Mouse (Mus musculus) limb, embryonic 14.5 days (tissue): ENCODE data around the gene 4930572O03Rik. TPM values are rescaled to one million over a fixed set of nuclear protein-coding genes. Genes with fewer than 3 reads are reported as not detected.
"Not testable (repeated sequence)": the region's sequence is repeated elsewhere in the genome, so short reads cannot be mapped to it uniquely, and the experiment has no call there.

Experiments used
- ATAC-seq: fragments of 200-750 bp; cut with Nextera tagmentation; 2 replicates; pipeline ENCODE4 v1.8.0; 2017; ENCODE audit warnings: low read depth, moderate number of reproducible peaks, moderate TSS enrichment; ENCODE audit not compliant: low FRiP score
- DNase-seq: peaks from one replicate; pipeline ENCODE4 v3.0.0-alpha.2; 2015; ENCODE audit warnings: low spot score
- H3K27ac ChIP-seq: fragments of 300-500 bp; sonication (generic); replicated peaks from 2 replicates; pipeline ENCODE4 v1.5.1; 2014; ENCODE audit warnings: low read depth, mild to moderate bottlenecking, low read length, moderate library complexity, mixed read lengths
- H3K27me3 ChIP-seq: fragments of 300-500 bp; sonication (generic); 2 replicates; pipeline ENCODE4 v1.6.1; 2014; ENCODE audit warnings: low read length, mixed read lengths; ENCODE audit not compliant: control insufficient read depth, insufficient read depth
- H3K36me3 ChIP-seq: fragments of 300-500 bp; sonication (generic); 2 replicates; pipeline ENCODE4 v1.6.1; 2014; ENCODE audit warnings: mild to moderate bottlenecking, low read length, moderate library complexity, mixed read lengths; ENCODE audit not compliant: control insufficient read depth, insufficient read depth
- H3K4me1 ChIP-seq: fragments of 300-500 bp; sonication (generic); 2 replicates; pipeline ENCODE4 v1.6.1; 2014; ENCODE audit warnings: antibody characterized with exemption, low read length, mixed read lengths; ENCODE audit not compliant: control insufficient read depth, insufficient read depth
- H3K4me2 ChIP-seq: fragments of 300-500 bp; sonication (generic); replicated peaks from 2 replicates; pipeline ENCODE4 v1.6.1; 2014; ENCODE audit warnings: low read depth, mild to moderate bottlenecking, low read length, moderate library complexity; ENCODE audit not compliant: severe bottlenecking
- H3K4me3 ChIP-seq: fragments of 300-500 bp; sonication (generic); replicated peaks from 2 replicates; pipeline ENCODE4 v1.5.1; 2014; ENCODE audit warnings: low read length
- H3K9ac ChIP-seq: fragments of 300-500 bp; sonication (generic); 2 replicates; pipeline ENCODE4 v1.6.1; 2014; ENCODE audit warnings: mild to moderate bottlenecking, low read depth, low read length, moderate library complexity; ENCODE audit not compliant: severe bottlenecking
- H3K9me3 ChIP-seq: fragments of 300-500 bp; sonication (generic); 2 replicates; pipeline ENCODE4 v1.6.1; 2016; ENCODE audit warnings: low read length; ENCODE audit not compliant: control insufficient read depth
- WGBS: fragments of 180-500 bp; shearing (Covaris S2); extraction: QIAGEN DNeasy Blood & Tissue Kit; methylation state at CpG from one replicate; pipeline ENCODE4 v1.1.7; 2014; 5-methylcytosine and 5-hydroxymethylcytosine counted together
- polyA plus RNA-seq, 2 experiments: library from polyadenylated mRNA; depleted of rRNA in 1 of 2; stranded (reverse) in 1 of 2; unstranded in 1 of 2; fragments of >200 nt; fragmentation: Nextera tagmentation in 1 of 2; extraction: Ambion mirVana in 1 of 2; gene quantifications; 2 replicates each; pipeline versions ENCODE4 v1.2.1 to v1.2.3; 2012 to 2014

Gene 4930572O03Rik
- polyA plus RNA-seq, 2 experiments = not detected

- not testable (repeated sequence) for H3K27ac ChIP-seq, H3K9ac ChIP-seq, H3K4me1 ChIP-seq, H3K9me3 ChIP-seq, H3K4me2 ChIP-seq, H3K36me3 ChIP-seq, H3K4me3 ChIP-seq, DNase-seq, H3K27me3 ChIP-seq
- 69% methylated on average over 13 of the region's 13 CpGs for WGBS
- ATAC-seq = peak; percentile 72
These were observed 23.4 kb upstream of the 4930572O03Rik start for GRCm38 (mm10) chr5:15679980-15680949.

DNA sequence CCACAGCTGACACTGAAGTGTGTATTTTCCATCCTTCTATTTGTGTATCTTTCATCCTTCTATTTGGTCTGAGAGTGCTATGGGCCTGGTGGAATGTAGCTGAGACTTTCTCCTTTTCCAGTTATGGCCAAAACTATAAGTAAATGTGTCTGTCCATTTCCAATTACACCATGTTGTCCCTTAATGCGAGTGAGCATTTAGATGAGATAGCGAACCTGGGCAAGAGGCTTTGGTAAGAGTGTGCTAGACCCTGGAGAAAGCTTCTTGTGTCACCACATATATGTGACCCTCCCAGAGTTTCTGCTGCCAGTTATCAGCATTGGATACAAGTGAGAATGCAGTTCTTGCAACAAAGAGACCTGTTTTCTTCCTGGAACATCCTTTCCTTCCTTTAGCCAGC is 22.0 kb upstream of the 4930572O03Rik start:
- not testable (repeated sequence) for H3K27ac ChIP-seq, H3K9me3 ChIP-seq, H3K27me3 ChIP-seq, ATAC-seq, H3K9ac ChIP-seq, H3K4me3 ChIP-seq, H3K4me1 ChIP-seq, H3K36me3 ChIP-seq, H3K4me2 ChIP-seq
- DNase-seq = peak; percentile 36
- WGBS = 63% methylated on average over 2 of the region's 2 CpGs

DNA sequence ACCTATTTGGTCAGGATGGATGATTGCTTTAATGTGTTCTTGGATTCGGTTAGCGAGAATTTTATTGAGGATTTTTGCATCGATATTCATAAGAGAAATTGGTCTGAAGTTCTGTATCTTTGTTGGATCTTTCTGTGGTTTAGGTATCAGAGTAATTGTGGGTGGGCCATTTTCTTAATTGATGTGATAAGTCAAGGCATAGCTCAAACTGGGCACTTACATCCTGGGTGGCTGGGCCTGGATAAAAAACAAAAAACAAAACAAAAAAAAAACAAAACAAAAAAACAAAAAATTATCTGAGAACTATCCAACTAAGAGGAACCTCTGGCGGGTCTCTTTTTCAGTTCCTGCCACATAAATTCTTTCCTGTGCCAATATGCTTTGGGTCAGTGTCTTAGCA is 20.9 kb upstream of the 4930572O03Rik start:
- H3K9me3 ChIP-seq, H3K9ac ChIP-seq, DNase-seq, H3K27ac ChIP-seq, H3K4me1 ChIP-seq, H3K27me3 ChIP-seq, H3K36me3 ChIP-seq, H3K4me3 ChIP-seq, H3K4me2 ChIP-seq: not testable (repeated sequence)
- WGBS = 83% methylated on average over 2 of the region's 4 CpGs
- ATAC-seq = peak; percentile 80

GRCm38 (mm10) chr5:15674429-15675244 is 17.8 kb upstream of the 4930572O03Rik start:
- H3K9ac ChIP-seq, H3K36me3 ChIP-seq, DNase-seq, H3K4me2 ChIP-seq, H3K4me3 ChIP-seq, H3K9me3 ChIP-seq, H3K27ac ChIP-seq, H3K4me1 ChIP-seq, H3K27me3 ChIP-seq: not testable (repeated sequence)
- peak; percentile 55; the same call in 1 of the 2 replicates for ATAC-seq
- 92% methylated on average over 5 of the region's 8 CpGs for WGBS

GRCm38 (mm10) chr5:15673989-15674388 is 17.1 kb upstream of the 4930572O03Rik start:
- H3K27me3 ChIP-seq, H3K4me3 ChIP-seq, H3K9me3 ChIP-seq, H3K4me1 ChIP-seq, DNase-seq, ATAC-seq, H3K9ac ChIP-seq, H3K27ac ChIP-seq, H3K4me2 ChIP-seq, H3K36me3 ChIP-seq: not testable (repeated sequence)
- WGBS = 71% methylated on average over 2 of the region's 2 CpGs

DNA sequence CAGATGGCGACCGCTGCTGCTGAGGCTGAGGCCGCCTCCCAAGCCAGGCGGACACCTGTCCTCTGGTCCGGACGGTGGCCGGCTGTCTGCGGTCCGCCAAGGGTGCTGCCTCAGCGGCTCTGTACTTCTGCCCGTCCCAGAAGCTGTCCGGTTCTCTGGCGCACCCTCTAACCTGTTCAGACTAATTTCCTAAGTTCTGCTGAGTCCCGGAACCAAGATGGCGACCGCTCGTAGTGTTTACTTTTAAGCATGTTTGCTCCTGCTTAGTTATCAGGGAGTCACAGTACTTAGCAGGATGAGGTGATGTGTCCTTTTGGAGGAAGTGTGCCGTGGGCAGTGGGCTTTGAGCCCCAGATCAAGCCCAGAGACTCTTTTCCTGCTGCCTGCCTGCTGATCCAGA is 13.9 kb upstream of the 4930572O03Rik start:
- DNase-seq, H3K36me3 ChIP-seq, H3K9ac ChIP-seq, H3K4me1 ChIP-seq, ATAC-seq, H3K4me3 ChIP-seq, H3K4me2 ChIP-seq, H3K9me3 ChIP-seq, H3K27ac ChIP-seq, H3K27me3 ChIP-seq: not testable (repeated sequence)
- WGBS = 87% methylated on average over 7 of the region's 18 CpGs

DNA sequence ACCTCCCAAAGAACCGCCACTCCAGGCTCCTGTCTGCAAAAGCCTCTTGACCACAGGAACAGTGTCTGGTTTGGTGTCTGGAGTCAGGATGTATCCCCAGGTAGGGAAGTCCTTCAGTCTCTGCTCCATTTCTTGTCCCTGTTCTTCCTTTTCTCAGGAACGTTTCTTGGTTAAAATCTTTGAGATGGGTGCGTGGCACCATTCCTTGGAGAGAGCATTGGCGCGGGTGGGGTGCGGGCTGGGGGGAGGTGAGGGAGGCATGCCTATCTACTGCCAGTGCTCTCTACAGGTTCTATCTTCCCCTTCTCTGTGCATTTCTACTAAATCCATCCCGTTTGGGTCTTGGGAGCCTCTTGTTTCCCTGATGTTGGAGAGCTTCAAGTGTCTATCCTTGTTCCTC is 7.0 kb upstream of the 4930572O03Rik start:
- not testable (repeated sequence) for H3K27ac ChIP-seq, H3K4me1 ChIP-seq, ATAC-seq, H3K9me3 ChIP-seq, H3K27me3 ChIP-seq, H3K4me2 ChIP-seq, H3K36me3 ChIP-seq, H3K4me3 ChIP-seq, H3K9ac ChIP-seq, DNase-seq
- 75% methylated on average over 6 of the region's 7 CpGs for WGBS

- not testable (repeated sequence) for H3K27ac ChIP-seq, H3K27me3 ChIP-seq, H3K4me2 ChIP-seq, H3K36me3 ChIP-seq, H3K4me3 ChIP-seq, DNase-seq, H3K9me3 ChIP-seq, H3K9ac ChIP-seq, ATAC-seq, H3K4me1 ChIP-seq
- 74% methylated on average over 2 of the region's 2 CpGs for WGBS
These were observed 4.5 kb downstream of the 4930572O03Rik start for GRCm38 (mm10) chr5:15652334-15652733.
